Mouse (Mus musculus) spleen, adult 2 months (tissue): Measurements from ENCODE around the gene Ube2t.

ENCODE experiments used
- CTCF ChIP-seq: fragments of 200-500 bp; IDR thresholded peaks from 2 replicates; pipeline ENCODE4 v1.5.1; 2011; ENCODE audit warnings: mild to moderate bottlenecking, inconsistent platforms; ENCODE audit not compliant: insufficient read depth, insufficient read length, insufficient replicate concordance; ENCODE audit errors: extremely low read depth
- POLR2A ChIP-seq: fragments of 200-500 bp; IDR thresholded peaks from 2 replicates; pipeline ENCODE4 v1.6.1; 2011; ENCODE audit warnings: low read depth, low read length, inconsistent platforms

DNA sequence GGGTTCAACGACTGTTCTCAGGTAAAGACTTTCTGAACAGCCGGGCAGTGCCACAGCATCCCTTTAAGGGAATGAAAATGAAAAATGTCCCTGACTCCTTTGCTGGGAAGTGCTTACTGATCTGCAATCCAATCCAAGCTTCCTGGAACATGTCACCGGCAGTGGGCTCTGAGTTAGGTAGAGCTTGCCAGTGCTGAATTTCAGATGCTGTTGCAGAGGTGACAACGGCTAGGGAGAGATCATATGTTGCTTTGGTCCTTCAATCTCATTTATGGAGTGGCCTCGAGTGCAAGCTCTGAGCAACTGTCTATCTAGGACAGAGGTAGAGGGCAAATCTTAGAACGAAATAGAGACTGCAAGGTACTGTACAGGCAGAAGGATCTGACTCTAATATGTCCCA lies 43.4 kb upstream of the Ube2t start:
- TF ChIP-seq POLR2A (no peak), CTCF (no peak)
